Mouse (Mus musculus): ENCODE data around the gene Gm5935. TPM values are rescaled to one million over a fixed set of nuclear protein-coding genes. Genes with fewer than 3 reads are reported as not detected.
"Not testable (repeated sequence)": the region's sequence is repeated elsewhere in the genome, so short reads cannot be mapped to it uniquely, and the experiment has no call there.

Gene Gm5935
- total RNA-seq (2014; rRNA removed) = not detected in 2 replicates
- not detected in 2 replicates for polyA plus RNA-seq (2012; rRNA removed)

GRCm38 (mm10) chrX:24775064-24775463, at the start of gene Gm5935:
TSS of gene Gm5935 (minus strand) at chrX:24775164.
- H3K9ac ChIP-seq (ENCODE audit: low read depth, low read length); H3K36me3 ChIP-seq (ENCODE audit: control insufficient read depth, insufficient read depth, low read length); H3K27me3 ChIP-seq (ENCODE audit: control insufficient read depth, insufficient read depth, low read length); DNase-seq (ENCODE audit: extremely low read depth, low read depth, low spot score); H3K4me3 ChIP-seq (ENCODE audit: insufficient read depth, low read depth, low read length); H3K4me1 ChIP-seq (ENCODE audit: control insufficient read depth, insufficient read depth, low read length); H3K79me2 ChIP-seq (ENCODE audit: control insufficient read depth, insufficient read depth, low read length); H3K27ac ChIP-seq (replicated peaks; ENCODE audit: insufficient read depth, low read depth, low read length): not testable (repeated sequence)
- WGBS = 89% methylated on average over 5 of the region's 5 CpGs

Other genes with a start within 250 kb of the Gm5935 start
- gene Gm4297, start 200.3 kb downstream of the Gm5935 start, total RNA-seq (2014; rRNA removed) = not detected in 2 replicates
- not detected in 2 replicates for gene Gm4297, start 200.3 kb downstream of the Gm5935 start, polyA plus RNA-seq (2012; rRNA removed)

Data from liver, adult 2 months (tissue).